Mouse (Mus musculus) ES-CJ7 (cell line): Measurements from ENCODE around the gene Man2a2.
"Not testable (repeated sequence)": the region's sequence is repeated elsewhere in the genome, so short reads cannot be mapped to it uniquely, and the experiment has no call there.

Experiments
- DNase-seq: peaks from one replicate; pipeline ENCODE4 v3.0.0; 2011; ENCODE audit warnings: low read depth, low spot score

Man2a2 gene

DNA sequence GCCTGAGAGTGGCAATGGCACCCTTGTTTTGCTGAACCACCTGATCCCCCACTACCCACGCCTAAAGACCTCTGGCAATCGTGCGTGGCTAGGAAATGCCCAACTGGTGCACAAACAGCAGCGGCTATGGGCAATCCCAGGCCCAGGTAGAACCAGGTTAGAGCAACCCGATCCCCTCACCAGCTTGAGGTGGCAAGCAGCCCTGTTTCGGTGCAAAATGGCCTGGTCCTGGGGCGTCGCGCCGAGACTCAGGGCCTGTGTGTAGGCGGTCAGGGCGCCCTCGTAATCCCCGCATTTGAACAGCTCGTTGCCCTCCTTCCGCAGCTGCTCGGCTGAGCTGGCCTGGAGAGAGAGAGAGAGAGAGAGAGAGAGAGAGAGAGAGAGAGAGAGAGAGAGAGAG is 31.8 kb downstream of the Man2a2 start:
- no peak for DNase-seq

DNA sequence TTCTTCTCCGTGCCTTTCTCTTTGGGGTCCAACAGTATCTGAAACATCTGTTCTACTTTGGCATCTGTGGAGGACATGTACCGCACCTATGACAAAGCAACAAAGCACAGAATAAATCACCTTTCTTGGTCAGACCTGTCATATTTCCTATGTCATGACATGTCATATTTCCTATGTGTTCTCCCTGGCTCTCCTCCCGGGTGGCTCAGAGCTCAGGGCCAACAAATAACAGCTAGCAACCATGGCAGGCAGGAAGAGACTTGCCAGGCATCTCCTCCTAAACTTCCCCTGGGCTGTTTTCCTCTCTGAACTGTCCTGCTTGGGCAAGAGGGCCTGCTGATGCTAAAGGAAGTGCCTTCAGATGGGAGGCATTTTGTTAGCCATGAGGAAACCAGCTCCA is 34.2 kb downstream of the Man2a2 start:
- no peak for DNase-seq

DNA sequence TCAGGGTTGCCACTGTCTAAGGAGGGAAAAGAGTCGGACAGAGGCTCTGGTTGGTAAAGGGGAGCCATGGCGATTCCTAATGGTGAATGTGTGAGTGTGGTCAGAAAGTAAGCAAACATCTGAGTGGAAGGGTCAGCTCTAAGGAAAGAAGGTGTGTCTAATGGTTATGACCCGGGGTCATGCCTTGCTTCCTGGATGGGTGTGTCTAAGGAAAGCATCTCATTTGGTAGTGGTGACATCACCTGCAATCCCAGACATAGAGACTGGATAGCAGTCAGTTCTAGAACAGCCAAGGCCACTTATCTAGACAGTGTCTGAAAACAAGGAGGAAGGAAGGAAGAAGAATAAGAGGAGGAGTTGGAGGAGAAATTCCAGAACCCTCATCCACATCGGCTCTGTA is 36.3 kb downstream of the Man2a2 start:
- DNase-seq: no peak

DNA sequence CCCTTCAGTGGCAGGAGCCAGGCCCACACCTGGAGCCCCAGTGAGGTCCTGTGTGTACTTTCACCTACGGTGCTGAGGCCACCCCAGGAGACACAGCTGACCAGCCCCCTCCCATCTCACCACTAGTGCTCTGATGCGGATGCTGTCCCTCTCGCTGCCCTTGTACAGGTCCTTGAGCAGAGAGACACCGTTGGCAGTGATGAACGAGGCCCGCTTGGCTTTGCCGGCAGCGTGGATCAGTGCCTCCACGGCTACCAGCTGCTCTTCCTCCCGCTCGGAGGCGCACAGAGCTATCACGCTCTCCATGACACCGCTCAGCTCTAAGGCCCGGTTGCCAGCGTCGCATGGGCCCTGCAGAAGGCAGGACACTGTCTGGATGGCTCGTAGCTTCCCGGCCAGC is 39.7 kb downstream of the Man2a2 start:
- DNase-seq: no peak

DNA sequence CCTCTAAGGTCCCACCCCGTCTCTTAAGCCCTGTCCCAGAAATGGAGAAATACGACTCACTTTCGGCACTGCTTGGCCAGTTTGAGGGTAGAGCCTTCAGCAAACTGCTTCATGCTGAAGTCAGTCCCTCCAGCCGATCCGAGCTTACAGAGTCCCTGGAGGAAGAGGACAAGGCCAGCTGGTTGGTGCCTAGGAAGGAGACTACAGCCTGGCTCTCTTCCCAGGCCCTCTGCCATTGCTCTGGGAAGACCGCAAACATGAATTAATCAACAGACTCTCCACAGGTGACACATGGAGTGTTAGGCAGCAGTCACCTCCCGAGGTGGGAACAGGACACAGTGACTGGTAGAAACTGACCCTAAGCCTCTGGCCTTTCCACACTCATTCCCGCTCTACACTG is 40.9 kb downstream of the Man2a2 start:
- no peak for DNase-seq

DNA sequence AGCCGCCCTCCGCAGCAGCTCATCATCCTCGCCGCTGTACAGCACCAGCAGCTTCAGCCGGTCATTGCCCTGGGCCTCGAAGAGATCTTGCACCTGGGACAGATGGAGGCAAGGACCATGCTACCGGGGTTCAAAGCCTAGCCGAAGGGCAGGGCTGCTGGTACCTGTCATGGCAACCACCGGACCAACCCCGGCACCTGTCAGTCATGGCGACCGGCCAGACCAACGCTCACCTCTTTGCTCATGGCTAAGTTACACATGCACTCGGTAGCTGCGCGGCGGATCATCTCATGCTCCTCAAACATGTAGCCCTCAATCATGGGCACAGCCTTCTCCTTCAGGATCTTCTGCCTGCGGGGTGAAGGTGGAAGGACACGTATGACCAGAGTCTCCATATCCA is 45.1 kb downstream of the Man2a2 start:
- no peak for DNase-seq

DNA sequence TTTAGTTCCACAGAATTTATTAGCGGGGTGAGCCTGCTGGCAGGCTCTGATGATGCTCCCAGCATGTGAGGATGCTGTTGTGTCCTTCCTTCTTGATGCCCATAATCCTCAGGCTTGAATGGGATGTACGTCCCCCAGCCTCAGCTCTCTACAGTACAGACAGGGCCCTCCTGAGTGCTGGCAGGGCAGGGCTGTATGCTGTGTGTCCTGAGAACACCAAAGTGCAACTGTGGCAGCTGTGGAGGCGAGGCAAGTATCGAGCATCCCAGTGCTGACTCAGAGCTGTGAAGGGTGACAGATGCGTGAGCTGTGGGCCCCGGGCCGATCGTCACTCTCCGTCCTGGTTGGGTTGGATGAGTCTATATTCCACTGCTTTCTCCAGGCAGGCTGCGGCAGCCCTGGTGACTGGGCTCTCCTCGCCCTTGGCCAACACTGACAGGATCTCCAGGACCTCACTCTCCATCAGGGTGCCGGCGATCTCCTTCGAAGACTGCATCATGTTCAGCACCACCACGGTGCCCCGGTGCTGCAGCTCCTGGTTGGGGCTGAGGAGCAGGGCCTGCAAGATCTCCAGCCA is 45.8 kb downstream of the Man2a2 start:
- DNase-seq: no peak

DNA sequence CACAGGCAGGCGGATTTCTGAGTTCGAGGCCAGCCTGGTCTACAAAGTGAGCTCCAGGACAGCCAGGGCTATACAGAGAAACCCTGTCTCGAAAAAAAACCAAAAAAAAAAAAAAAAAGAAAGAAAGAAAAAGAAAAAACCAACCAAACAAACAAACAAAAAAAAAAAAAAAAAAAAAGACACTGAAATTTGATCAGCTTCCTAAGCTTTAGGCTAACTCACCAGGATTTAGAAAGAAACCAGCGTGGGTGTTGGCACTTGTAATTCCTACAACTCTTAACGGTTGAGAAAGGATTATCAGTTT is 46.4 kb downstream of the Man2a2 start:
- DNase-seq: not testable (repeated sequence)

DNA sequence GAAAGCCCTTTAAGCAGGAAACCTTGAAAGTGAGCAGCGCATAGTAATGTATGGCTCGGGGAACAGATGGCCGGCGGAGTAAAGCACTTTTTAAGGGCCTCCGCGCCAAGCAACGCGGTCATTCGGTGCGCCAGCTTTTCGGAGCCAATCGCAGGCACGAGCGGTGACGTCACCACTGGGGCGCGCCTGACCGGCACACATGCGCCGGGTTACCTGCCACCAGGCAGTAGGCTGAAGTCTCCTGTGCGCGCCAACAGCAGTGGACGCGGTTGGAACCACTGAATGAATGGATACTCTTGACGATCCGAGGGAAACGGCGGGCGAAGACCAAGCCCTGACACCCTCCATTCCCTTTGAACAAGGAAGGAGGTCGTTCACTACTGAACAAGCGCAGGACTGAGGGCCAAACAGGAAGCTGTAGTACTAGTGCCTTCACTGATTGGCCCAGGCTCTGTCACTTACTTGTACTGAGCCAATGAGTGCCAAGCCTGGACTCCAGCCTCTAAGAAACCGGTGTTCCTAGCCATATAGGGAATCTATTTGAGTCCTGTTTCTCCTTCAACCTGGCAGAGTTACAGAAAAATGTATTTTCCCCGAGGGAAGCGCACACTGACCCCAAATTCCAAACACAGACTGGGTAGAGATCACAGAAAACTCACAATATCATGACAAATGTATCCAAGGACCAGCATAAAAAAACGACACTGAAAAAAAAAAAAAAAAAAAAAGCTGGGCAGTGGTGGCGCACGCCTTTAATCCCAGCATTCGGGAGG is 46.9 kb downstream of the Man2a2 start, which contains the start of gene Rccd1:
Gene Rccd1 (minus strand): TSS at position 412 of the 773 bp plus-strand sequence.
- peak; percentile 96 for DNase-seq

DNA sequence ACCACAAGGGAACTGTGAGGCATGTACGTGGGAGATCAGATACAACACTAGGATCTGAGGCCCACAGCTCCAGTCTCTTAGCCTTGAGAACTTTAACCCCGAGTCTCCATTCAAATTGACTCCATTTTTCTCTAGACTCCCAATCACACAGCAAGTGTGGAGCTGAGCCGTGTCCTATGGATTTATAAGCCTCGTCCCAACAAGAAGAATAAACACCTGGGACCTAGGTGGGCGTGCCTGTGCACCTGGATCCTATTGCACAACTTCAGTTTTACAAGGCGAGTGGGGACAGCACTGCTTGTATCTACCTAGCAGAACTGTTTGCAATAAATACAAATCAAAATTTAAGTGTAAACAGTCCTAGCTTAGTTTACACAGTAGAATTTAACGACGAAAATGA is 47.8 kb downstream of the Man2a2 start:
- no peak for DNase-seq

DNA sequence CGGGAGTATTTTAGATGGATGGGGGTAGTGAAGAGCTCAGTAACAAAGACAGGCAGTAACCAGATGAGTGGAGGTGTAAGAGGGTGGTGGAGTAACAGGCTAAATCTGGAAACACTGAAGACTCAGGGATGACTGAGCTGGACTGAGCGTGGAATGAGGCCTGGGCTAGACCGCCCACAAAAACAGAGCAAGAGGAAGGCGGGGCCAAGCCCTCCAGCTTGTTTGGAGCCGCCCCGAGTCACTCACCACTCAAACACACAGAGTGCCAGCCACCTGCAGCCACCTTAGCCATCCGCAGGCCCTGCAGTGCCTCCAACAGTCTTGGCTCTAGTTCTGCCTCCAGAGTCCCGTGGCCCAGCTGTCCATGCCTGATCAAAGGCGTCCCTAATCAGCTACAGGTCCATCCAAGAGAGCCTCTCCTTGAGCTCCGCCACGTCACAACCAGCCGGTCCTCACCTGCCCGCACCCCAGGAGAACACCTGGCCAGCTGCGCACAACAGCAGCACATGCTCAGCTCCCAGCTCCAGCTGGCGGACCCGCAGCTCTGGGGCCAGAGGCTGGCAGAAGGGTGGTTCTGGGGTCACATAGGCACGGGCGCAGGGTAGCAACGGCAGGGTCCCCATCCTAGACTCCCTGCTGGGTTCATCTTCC is 51.2 kb downstream of the Man2a2 start:
- peak; percentile 75 for DNase-seq

DNA sequence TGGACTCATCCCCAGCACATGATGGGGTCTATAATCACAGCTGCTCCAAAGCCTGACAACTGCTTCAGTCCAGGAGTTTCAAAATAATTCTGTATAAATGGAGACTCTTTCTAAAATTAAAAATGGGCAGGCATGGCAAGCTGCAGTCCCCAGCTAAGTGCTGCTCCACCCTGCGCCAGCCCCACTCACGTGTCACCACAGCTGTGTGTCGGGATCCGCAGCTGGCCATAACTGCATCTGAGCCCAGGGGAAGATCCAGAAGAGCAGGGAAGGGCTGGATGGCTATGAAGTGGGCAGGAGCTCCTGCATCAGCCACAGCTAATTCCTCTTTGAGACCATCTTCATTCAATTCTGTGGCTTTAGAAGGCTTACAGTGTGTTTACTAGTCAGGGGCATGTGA is 52.5 kb downstream of the Man2a2 start:
- no peak for DNase-seq

DNA sequence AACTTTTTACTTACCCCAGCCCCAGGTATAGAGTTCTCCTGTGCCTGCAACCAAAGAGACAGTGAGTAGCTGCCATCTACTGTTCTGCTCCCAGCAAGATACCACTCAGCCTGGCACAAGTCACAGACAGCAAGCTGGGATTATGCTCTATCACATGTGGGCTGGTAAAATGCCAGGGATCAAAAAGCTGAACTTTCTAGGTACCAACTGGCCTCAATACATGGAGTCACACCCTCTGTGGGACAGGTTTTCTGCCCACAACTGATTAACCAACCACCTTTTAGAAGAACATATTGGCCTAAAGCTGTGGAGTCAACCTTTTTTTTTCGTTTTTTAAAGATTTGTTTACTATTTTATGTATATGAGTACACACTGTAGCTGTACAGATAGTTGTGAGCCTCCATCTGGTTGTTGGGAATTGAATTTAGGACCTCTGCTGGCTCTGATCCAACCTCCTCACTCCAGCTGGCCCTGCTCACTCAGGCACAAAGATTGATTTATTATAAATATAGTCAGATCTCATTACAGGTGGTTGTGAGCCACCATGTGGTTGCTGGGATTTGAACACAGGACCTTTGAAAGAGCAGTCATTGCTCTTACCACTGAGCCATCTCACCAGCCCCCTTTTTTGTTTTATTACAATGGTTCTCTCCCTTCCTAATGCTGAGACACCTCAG is 53.6 kb downstream of the Man2a2 start:
- no peak for DNase-seq

DNA sequence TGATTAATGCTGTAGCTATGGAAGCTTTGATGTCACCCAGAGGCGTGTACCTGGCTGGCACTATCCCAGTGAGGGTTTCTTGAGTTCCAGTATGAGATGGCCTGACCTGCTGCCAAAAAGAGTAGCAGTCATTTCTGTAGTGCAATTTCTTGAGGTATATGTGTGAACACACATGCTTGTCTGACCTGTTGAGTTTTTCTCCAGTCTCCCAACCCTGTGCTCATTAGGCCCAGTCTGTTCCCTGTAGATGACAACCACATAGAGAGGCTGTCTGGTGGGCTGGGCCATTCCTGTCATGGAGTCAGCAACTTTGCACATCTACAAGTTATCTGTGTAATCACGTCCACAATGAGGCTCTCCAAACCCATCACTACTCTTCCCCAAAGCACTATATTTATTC is 55.4 kb downstream of the Man2a2 start:
- DNase-seq: no peak

DNA sequence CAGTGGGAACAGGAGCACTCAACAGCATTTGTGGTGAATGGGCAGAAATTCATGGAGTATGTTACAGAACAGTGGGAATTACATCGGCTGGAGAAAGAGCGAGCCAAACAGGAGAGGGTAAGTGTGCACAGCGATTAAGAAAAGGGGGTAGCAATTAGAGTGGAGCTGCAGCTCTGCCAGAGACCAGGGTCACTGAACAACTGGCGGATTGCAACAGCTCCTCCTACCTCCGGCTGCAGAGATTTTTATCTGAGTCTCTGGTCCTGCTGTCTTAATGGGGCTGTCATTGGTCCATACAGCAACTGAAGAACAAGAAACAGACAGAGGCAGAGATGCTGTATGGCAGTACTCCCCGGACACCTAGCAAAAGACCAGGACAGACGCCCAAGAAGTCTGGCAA is 60.4 kb downstream of the Man2a2 start:
- DNase-seq: no peak

DNA sequence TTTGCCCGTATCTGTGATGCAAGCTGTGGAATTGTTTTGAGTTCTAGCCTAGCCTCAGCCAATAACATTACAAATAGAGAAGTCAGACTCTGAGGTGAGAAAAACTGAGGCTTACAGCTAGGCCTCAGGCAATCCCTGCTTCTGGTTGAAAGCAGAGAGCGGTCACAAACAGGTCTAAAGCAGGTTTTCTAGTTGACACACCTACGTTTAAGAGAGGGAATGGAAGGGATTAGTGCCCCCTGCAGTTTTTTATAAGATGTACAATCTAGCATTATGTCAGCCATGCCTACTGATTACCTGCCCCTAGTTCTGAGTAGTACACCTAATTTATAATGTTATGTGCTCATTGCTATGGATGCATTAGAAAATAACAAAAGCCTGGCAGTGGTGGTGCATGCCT is 63.4 kb downstream of the Man2a2 start:
- DNase-seq: peak; percentile 43

DNA sequence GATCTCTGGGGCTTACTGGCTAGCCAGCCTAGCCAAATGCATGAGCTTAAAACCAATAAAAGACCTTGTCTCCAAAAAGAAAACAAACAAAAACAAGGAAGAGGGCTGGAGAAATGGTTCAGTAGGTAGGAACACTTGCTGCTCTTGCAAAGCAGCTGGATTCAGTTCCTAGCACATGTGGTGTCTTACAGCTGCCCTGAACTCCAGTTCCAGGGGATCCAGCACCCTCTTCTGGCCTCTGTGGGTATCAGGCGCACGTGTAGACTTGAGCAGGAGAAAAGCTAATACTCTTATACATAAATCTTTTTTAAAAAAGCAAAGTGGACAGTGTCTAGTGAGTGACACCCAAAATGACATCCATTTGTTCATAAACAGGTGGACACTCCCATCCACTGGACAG is 69.7 kb downstream of the Man2a2 start:
- DNase-seq: peak; percentile 41

DNA sequence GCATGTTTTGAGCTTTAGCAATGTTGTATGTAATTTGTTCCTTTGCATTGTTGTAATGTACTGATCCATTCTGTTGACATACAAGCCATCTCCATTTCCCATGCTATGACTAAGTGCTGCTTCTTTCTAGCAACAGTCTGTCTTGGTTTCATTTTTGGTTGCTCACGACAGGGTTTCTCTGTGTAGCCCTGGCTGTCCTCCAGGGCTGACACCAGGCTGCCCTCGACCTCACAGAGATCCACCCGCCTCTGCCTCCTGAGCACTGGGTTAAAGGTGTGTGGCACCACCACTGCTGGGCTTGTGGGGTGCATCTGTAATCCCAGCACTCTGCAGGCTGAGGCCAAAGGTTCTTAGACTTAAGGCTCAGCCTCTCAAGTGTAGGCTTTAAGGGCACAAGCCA is 71.6 kb downstream of the Man2a2 start:
- no peak for DNase-seq
